Mouse (Mus musculus): ENCODE measurements around the gene Cep55.

The Cep55 gene

DNA sequence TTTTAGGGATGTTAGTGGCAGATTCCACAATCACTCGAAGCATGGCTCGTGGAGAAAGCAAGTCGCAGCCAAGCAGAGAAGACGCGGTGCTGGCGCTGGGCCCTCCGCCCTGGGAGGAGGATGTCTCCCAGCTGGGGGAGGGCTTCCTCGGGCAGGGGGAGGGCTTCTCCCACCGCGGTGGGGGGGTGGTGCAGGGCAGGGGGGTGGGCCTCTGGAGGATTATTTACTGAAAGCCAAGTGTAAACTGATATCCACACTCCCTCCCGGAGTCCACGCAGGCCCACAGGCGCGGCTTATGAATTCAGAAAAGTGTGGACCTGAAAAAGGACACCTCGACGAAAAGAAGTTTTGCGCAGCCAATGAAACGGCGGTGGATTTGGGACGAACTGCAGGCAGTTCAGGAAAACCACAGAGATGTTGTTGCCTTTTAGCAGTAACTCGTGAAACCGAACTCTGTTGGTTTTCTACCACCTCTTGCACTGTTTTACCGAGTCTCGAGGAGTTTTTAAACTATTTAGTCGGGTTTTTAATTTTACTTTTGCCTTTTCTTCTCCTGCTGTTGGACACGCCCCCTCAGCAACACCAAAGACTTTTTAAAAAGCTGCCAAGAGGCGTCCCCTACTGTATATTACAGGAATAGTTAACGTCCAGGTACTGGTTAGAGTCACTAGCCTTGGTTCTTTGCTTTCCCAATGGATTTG, 11.4 kb upstream of the Cep55 start, which contains the start of gene Myof:
TSS of gene Myof (minus strand) at position 297 of the 701 bp plus-strand sequence.
- DNase-seq (ENCODE audit: low spot score in 2 of 2): peak; percentile 72 to 76

DNA sequence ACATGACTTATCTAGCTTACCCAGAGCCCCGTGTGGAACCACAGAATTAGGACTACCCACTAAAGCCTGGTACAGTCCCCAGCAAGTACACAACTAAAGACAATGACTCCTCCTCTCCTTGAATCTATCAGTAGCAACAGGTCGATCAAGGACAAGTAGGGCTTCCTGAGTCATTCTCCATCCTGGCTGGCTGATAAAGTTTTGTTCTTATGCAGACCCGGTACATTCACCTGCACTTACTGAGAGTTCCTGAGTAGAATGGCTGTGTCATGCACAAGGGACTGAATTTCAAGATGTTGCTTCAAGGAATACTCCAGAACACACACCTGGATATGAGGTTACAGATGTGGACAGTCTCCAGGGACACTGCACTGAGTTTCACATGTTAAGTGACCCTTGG, 9.6 kb upstream of the Cep55 start:
- DNase-seq (ENCODE audit: low spot score in 2 of 2): no peak

DNA sequence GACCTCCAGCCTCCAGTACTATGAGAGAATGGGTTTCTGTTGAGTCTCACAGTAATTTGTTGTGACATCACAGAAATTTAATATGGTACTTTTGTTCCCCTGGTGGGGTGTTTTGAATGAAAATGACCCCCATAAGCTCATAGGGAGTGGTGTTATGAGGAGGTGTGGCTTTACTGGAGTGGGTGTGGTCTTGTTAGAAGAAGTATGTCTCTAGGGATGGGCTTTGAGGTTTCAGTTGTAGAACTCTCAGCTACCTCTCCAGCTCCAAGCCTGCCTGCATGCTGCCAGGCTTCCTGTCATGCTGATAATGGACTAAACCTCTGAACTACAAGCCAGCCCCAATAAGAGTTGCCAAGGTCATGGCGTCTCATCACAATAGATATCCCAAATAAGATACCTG, 5.1 kb upstream of the Cep55 start:
- DNase-seq (ENCODE audit: low spot score in 2 of 2): no peak

DNA sequence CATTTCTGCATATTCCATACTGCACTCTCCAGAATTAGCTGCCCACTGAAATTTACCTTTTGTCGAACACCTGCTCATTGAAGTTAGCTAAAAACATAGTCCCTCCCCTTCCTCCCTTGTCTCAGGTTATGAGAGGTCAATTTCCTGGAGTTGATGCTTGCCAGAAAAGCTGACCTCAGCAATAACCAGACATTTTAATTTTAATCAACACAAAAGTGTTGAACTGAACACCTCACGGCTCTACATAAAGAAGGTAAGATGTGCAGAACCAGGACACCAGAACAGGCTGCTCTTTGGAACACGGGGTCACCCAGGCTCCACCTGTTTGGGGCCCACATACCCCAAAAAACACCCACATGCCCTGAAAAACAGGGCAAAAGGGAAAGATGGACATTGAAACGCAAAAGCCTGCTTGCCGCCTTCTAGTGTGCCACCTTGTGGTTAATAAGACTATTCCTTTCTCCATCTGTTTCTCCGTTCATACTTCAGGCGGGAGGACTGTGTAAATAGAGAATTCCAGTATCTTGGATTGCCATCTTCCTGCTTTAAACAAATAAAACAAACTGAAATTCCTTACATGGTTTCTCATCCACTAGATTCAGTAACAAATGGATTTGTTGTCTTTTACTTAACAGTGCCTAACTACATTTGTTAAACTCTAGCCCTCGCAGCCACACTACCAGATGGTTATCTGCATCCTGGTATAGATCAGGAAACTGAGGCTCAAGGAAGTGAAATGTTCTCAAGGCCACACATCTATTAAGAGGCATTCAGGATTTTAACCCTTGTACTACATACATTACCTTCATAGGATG, 1.4 kb upstream of the Cep55 start:
- no peak for DNase-seq (ENCODE audit: low spot score in 2 of 2)

DNA sequence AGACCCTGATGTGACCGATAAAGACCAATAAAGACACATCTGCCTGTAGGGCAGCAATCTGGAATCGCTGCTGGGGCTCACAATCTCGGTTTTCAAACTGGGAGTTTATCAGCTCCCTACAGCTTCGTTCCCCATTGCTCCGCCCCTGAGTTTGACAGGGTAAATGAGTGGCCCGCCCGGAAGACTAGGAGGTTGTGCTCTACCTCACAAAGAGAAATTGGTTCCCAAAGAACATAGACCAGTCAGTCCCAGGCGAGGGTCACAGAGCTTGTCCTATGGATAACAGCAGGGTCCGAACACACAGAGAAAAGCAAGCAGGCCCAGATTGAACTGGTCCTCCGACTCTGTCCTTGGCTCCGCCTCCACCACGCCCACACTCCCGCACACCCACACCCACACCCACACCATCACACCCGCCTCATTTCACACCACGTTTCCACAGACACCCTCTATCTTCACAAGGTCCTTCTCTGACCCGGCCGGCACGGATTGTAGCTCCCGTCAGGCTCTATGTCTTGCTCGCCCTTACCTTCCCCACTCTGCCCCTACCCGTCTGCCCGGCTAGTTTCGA, 577 bp upstream of the Cep55 start:
- DNase-seq (ENCODE audit: low spot score in 2 of 2): peak; percentile 78 to 79

DNA sequence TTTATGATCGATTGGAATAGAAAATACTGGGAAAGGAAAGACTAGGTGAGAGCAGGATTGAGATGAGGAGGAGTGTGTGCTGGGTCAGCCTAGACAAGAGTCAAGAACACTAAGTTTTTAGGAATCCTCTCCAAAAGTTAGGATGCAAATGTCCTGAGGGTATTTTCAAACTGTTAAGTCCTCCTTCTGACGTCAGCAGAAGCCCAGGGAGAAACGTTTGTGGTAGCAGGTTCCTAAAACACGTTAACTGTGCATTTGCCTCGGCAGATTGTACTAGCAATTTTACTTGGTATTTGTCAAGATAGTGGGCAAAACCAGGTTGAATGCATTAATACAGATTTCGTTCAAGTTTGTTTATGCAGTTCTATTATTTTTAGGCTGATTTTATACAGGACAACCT, 987 bp downstream of the Cep55 start:
- DNase-seq (ENCODE audit: low spot score in 2 of 2): no peak

DNA sequence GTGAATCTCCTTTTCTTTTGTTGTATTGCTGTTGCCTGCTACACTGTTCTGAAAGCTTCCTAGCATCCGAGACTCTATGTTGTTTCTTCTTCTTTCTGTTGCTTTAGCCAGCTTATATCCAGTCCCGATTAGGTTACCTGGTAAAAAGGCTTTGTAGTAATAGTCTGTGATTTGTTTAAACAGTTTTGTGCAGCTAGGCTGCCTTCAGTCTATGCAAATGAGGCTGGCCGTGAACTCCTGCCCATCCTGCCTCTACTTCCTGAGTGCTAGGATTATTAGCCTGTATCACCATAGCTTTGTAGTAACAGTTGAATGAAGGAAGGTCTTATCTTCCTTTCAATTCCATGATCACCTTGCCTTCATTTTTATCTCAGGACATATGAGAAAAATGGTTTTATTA, 1.5 kb downstream of the Cep55 start:
- no peak for DNase-seq (ENCODE audit: low spot score in 2 of 2)

DNA sequence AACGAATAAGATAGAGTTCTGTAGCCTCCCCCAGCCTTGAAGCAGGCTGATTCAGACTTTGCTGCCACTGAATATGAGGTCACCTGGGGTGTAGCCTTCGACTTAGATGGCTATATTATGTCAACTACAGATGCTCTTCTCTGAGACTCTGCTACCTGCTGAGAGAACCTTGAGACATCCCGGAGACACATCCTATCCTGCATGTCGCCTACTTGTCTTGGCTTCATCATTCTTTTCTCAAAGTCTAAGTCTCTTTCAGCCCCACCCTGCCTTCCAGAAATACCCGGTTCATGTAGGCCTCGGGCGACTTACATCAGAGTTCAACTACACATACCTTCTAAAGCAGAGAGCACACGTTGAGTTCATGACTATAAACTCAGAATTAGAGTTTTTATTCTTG, 2.1 kb downstream of the Cep55 start:
- no peak for DNase-seq (ENCODE audit: low spot score in 2 of 2)

DNA sequence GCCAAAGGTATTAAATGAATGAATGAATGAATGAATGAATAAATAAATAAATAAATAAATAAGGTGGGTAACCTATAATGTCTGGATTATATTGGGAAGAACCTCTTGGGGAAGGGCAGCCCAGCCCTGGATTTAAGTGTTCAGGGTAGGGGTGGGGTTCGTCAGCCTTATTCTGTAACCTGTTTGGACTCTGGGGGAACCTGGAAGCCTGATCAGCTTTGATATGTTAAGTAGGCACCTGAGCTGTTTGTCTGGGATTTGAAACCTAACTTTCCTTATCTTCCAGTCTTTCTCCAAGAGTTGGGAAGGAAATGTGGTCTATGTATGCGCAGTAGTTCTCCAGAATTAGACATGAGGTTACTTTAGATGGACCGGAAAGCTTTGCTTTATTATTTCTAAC, 8.4 kb downstream of the Cep55 start:
- DNase-seq (ENCODE audit: low spot score in 2 of 2): no peak

DNA sequence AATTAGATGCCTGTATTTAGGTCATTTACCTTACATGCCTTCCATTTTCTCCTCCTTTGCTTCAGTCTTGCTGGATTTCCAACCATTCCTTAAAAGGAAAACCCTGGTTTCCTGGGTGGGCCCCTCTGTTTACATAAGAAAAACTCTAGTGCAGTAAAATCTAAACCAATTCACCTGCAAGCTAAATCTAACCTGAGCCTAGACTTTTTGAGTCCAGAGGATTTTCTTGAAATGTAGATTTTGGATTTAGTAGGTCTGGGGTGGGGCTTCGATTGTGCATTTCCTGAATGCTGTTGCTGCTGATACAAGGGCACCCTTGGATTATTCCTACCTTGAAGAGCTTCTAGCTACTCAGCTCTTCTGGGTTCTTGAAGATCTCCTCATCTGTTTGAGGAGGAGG, 9.2 kb downstream of the Cep55 start:
- no peak for DNase-seq (ENCODE audit: low spot score in 2 of 2)

DNA sequence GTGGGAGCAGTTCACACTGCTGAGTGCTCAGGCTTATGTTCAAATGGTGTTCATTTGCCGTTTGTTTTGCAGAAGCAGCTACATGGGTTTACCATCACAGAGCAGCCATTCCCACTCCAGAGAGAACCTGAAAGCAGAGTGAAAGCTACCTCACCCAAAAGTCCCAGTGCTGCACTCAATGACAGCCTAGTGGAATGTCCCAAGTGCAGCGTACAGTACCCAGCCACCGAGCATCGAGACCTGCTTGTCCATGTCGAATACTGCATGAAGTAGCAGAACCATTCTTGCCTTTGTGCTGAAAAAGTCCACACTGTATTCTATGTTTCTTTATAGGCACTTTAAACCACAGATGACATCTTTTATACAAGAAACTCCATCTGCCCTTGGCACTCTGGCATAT, 18.4 kb downstream of the Cep55 start:
- DNase-seq (ENCODE audit: low spot score in 2 of 2): no peak

DNA sequence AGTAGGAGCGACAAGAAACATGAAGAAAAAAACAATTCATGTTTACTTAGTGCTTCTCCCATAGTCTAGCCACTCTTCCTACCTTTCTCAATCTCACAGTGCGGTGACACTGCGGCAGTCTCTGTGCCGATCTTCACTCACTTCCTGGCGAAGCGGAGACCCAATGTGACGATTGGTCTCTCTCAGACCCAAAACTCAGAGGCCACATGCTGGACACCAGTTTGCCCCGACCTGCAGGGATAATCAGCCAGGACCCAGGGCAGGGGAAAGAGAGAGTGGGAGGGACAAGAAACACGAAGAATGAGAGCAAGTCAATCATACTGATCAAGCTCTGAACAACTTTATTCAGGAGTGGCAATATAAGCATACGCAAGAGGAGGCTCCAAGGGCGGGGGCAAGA, 20.2 kb downstream of the Cep55 start:
- no peak for DNase-seq (ENCODE audit: low spot score in 2 of 2)

DNA sequence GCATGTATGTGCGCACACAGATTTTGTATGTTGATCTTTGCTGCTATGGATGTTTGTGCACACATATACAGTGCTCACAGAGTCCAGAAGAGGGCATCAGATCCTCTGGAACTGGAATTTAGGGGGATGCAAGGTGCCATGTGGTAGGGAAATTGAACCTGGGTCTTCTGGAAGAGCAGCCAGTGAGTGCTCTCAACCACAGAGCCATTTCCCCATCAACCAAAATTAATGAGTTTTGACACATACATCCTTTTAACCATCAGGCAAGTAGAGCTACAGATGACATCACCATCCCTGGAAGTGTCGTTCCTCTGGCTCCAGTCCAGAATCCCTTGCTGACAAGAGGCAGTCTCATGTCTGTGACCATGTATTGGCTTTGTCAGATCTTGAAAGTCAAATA, 21.4 kb downstream of the Cep55 start:
- DNase-seq (ENCODE audit: low spot score in 2 of 2): no peak

DNA sequence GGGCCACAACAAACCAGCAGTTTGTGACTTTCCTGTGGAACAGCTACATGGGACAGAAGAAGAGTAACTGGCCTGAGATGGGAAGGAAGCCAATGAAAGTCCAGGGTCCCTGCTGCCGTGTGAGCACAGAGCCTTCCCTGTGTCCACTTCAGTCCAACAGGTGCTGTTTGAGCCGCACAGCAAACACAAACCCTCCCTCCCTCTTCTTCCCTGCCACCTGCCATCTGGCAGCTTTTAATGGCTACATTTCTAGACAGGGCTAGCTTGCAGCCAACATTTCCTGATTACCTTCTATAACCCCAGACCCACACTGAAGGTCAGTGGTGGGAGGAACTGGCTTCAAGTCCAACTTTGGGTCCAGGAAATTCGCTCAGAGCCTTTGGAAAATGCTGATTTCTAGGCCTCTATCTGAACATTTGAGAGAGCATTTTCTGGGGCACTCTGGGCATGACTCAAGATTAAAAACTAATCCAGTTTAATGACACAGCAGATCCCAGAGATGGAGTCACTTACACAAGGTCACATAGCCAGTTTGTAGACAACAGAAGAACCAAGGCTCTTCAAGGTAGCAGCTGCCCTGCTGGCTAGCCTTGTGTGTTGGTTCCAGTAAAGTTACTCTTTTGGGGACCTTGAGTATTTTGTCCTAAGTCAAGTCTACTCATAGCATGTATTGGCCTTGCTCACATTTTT, 23.2 kb downstream of the Cep55 start:
- DNase-seq (ENCODE audit: low spot score in 2 of 2): no peak

DNA sequence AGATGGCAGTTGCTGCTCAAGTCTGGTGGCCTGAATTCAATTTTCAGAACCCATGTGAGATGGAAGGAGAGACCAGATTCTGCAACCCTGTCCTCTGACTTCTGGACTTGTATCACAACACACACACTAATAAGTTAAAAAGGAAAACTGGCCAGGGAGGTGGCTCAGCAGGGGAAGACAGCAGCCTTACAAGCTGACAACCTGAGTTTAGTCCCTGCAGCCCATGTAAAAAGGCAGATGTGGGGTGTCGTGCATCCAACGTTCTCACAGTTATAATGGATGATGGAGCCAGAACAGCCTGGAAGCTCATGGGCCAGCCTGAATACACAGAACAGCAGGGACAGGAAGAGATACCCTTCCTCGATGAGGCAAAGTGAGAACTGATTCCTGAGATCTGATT, 26.6 kb downstream of the Cep55 start:
- DNase-seq (ENCODE audit: low spot score in 2 of 2): no peak

DNA sequence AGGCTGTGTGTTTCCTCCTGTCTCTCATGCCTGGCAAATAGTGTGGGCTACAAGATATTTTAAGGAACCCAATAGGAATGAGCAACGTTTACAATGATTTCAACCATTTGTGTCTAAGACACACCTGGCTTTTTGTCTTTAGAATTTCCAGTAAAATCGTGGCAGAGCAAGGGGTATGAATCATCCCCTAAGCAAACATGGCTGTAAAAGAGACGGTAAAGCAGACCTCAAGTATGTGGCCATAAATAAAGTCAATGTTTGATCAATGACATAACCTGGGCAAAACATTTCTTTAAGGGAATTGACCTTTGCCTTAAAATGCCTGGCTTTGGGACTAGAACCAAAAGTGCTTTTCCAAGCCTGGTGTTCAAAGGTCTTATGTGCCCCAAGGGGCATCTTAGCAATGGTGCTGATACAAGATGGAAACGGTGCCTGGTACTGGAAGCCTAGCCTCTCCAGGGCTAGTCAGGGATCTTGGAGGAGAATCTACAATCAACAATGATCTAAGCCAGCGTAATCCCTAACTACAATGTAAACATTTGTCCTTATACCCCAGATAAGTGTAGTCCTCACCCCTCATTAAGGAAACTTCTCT, 28.2 kb downstream of the Cep55 start:
- DNase-seq (ENCODE audit: low spot score in 2 of 2): peak in 1 of 2 experiments; percentile 15

DNA sequence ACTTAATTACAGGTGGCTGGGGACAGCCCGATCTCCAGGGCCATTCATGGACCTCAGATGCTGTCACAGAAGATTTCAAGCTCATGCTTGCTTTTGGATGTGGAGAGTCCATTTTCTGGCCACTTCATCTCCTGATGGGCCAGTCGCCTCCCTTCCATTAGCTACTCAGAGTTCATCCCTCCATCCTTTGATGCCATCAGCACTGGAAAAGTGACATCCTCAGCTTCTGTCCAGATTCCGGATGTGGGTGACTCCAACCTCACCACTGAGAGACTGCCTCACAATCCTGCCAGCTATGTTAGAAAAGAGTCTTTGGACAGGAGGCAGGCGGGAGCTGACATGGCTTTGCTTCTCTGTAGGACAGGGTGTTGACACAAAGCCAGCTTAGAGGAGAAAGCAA, 31.0 kb downstream of the Cep55 start:
- no peak for DNase-seq (ENCODE audit: low spot score in 2 of 2)

DNA sequence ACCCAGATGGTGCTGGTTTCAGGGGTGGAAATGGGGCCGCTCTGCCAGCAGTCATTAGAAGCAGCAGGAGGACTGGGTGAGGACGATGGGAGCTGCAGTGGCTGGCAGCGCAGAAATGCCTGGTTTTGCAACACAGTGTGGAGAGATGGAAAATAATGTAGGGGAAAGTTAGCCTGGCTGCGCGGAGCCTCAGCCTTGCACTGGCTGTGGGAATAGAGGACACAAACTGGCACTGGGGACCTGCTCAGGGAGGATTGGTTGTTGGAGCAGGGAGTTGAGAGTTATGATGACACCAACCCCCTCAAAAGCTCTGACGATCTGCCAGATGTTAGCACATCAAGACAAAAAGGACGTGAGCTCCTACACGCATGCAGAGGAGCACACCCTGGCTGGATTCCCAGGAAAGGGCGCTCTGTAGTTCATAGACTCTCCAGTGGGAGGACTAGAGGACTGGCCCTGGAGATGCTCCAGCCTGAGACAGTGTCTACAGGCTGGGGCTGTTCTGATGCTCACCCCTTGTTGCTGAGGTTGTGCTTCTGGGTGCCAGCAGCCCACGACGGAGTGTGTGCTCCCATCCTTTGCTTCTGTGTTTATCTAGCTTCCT, 32.2 kb downstream of the Cep55 start:
- DNase-seq (ENCODE audit: low spot score in 2 of 2): peak; percentile 18 to 68

DNA sequence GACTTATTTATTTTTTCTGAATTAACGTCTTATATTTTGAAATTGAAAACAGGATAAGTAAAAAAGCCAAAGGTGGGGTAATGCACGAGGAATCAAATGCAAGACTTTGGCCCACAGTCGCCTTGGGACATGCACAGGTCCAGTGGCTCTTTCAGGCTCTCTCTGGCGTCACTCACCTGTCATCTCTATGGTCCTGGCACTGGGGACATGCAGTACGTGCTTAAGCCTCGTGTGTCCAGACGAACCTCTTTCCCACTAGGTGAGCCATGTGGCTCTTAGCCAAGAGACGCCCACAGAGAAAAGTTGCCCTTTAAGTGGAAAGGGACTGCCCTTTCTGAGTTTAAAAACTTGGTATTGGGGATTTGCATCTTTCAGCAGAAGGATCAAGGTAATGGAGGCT, 34.5 kb downstream of the Cep55 start:
- no peak for DNase-seq (ENCODE audit: low spot score in 2 of 2)

DNA sequence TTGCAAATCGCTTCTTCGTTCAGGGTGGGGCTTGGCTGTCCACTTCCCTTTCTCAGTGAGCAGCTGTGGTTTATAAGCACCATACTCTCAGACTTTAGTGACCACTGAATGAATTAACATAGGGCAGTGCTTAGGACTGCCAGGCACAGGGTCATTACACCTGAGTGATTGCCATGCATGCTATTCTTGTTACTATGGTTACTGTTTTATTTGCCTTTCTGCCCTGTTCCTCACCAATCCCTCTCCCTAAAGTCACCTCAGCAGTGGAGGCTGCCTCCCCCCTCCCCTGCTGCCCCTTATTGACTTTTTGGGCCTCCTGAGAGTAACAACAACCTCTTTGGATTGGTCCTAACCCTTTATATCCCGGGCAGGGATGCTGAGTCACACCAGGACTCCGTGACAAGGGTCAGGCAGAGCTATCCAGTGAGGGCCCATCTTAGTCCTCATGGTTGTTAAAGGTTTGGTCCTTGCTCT, 36.7 kb downstream of the Cep55 start:
- no peak for DNase-seq (ENCODE audit: low spot score in 2 of 2)

DNA sequence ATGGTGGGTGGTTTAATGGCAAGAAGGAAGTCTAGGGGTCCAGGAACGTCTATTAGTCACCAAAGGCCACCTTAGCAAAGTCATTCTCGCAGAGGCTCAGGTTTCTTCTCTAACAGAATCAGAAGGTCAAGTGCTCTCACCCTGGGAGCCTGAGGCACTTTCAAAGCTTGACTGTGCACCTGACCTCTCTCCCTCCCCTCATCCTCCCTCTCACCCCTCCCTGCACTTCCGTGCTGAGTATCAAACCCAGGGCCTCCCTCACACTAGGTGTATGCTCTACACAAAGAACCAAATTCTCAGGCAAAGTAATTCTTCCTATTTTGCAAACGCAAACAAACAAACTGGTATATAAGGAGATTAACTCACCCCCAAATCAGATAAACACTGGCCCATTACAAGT, 41.4 kb downstream of the Cep55 start:
- DNase-seq (ENCODE audit: low spot score in 2 of 2): no peak

Data from urinary bladder, postnatal 36 days (tissue).